Mouse (Mus musculus): ENCODE measurements around the gene Samd7. TPM values are rescaled to one million over a fixed set of nuclear protein-coding genes. Genes with fewer than 3 reads are reported as not detected.

Gene Samd7
- total and polyA plus RNA-seq, 2 experiments from 2014 or later: 0.11 to 0.33 TPM

DNA sequence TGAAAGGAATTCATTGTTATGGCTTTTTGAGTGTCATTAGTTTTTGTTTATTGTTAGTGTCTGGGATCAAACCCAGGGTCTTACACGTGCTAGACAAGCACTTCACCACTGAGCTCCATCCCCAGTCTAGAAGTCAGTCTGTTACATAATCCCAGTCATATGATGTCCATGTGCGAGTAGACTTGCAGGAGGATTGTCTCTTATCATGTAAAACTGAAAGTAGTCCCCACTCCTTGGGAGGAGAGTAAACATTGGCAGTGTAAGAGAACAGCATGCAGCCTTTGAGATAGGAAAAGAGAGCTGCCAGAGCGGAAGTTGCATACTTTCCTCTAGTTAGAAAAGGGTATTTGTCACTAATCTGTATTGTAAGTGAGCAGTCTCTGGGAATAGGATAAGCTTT is 66.8 kb downstream of the Samd7 start:
- no peaks in the 10 kb centered on the region for H3K9me3 ChIP-seq (ENCODE audit: low read length)
- no peaks in the 10 kb centered on the region for H3K27me3 ChIP-seq (ENCODE audit: insufficient read depth, low read length)
- no peak for DNase-seq
- H3K4me2 ChIP-seq (ENCODE audit: low read depth): no peak overlapping the region
- H3K4me3 ChIP-seq (ENCODE audit: low read depth, low read length): no peak overlapping the region
- no peak overlapping the region for H3K27ac ChIP-seq (ENCODE audit: low read depth, low read length)
- 59% methylated on average over 3 of the region's 3 CpGs for WGBS
- TF ChIP-seq CTCF (IDR thresholded peaks at IDR 0.05; ENCODE audit: low read depth): no peak
- H3K36me3 ChIP-seq (ENCODE audit: insufficient read depth): peaks cover 47% of the 10 kb centered on the region
- ATAC-seq: no peak
- no peak overlapping the region for H3K9ac ChIP-seq
- H3K4me1 ChIP-seq (ENCODE audit: insufficient read depth): no peaks in the 10 kb centered on the region

Other genes starting within 250 kb of the Samd7 start
- gene Mecom, start 198.3 kb upstream of the Samd7 start, total RNA-seq (2014; rRNA removed): 3.2 and 3.9 TPM in 2 replicates
- gene Mecom, start 198.3 kb upstream of the Samd7 start, polyA plus RNA-seq (2015; fragmentation: Nextera tagmentation; extraction: Ambion mirVana): 1.9 TPM in 2 replicates
- 0.14 and 0.54 TPM in 2 replicates for gene Actrt3, start 146.4 kb upstream of the Samd7 start, total RNA-seq (2014; rRNA removed)
- gene Actrt3, start 146.4 kb upstream of the Samd7 start, polyA plus RNA-seq (2015; fragmentation: Nextera tagmentation; extraction: Ambion mirVana): 0.54 and 0.58 TPM in 2 replicates
- 28.0 and 31.0 TPM in 2 replicates for gene Mynn, start 144.2 kb upstream of the Samd7 start, total RNA-seq (2014; rRNA removed)
- gene Mynn, start 144.2 kb upstream of the Samd7 start, polyA plus RNA-seq (2015; fragmentation: Nextera tagmentation; extraction: Ambion mirVana): 17.2 and 21.1 TPM in 2 replicates
- not detected in 2 replicates for gene Lrriq4, start 101.8 kb upstream of the Samd7 start, total RNA-seq (2014; rRNA removed)
- gene Lrriq4, start 101.8 kb upstream of the Samd7 start, polyA plus RNA-seq (2015; fragmentation: Nextera tagmentation; extraction: Ambion mirVana): not detected in 2 replicates
- gene Lrrc34, start 98.4 kb upstream of the Samd7 start, total RNA-seq (2014; rRNA removed): 1.7 and 2.1 TPM in 2 replicates
- 1.6 and 1.7 TPM in 2 replicates for gene Lrrc34, start 98.4 kb upstream of the Samd7 start, polyA plus RNA-seq (2015; fragmentation: Nextera tagmentation; extraction: Ambion mirVana)
- gene Lrrc31, start 46.5 kb upstream of the Samd7 start, total RNA-seq (2014; rRNA removed): not detected in 2 replicates
- not detected in 2 replicates for gene Lrrc31, start 46.5 kb upstream of the Samd7 start, polyA plus RNA-seq (2015; fragmentation: Nextera tagmentation; extraction: Ambion mirVana)
- gene Sec62, start 46.6 kb downstream of the Samd7 start, total RNA-seq (2014; rRNA removed): 66.7 and 72.1 TPM in 2 replicates
- gene Sec62, start 46.6 kb downstream of the Samd7 start, polyA plus RNA-seq (2015; fragmentation: Nextera tagmentation; extraction: Ambion mirVana): 88.5 and 92.8 TPM in 2 replicates
- 0.08 and 1.5 TPM in 2 replicates for gene Gpr160, start 109.7 kb downstream of the Samd7 start, total RNA-seq (2014; rRNA removed)
- gene Gpr160, start 109.7 kb downstream of the Samd7 start, polyA plus RNA-seq (2015; fragmentation: Nextera tagmentation; extraction: Ambion mirVana): 1.5 and 3.1 TPM in 2 replicates
- 19.8 and 26.2 TPM in 2 replicates for gene Phc3, start 223.1 kb downstream of the Samd7 start, total RNA-seq (2014; rRNA removed)
- gene Phc3, start 223.1 kb downstream of the Samd7 start, polyA plus RNA-seq (2015; fragmentation: Nextera tagmentation; extraction: Ambion mirVana): 3.4 and 6.0 TPM in 2 replicates
- gene Prkci, start 249.5 kb downstream of the Samd7 start, total RNA-seq (2014; rRNA removed): 37.6 and 41.6 TPM in 2 replicates
- 13.6 and 19.5 TPM in 2 replicates for gene Prkci, start 249.5 kb downstream of the Samd7 start, polyA plus RNA-seq (2015; fragmentation: Nextera tagmentation; extraction: Ambion mirVana)